Mouse (Mus musculus): ENCODE results near the gene Zfp691.
A peak's percentile ranks its signal among the peaks of the same experiment; 100 is the strongest.

Zfp691 gene

DNA sequence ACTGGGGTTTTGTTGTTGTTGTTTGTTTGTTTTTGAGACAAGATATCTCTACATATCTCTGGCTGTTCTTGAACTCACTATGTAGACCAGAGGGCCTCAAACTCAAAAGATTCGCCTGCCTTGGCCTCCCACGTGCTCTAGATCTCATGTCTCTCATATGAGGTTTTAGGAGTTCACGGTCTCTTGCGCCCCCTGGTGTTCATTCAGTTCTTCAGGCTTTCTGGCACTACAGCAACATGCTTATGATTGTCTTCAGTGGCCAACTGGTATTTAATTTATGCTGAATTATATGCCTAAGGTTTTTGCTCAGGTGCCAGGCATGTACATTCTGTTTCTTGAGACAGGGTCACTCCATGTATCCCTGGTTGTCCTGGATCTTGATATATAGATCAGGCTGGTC, 6.3 kb downstream of the Zfp691 start:
- peak; percentile 71 to 91 for DNase-seq (ENCODE audit: low spot score in 2 of 2)

DNA sequence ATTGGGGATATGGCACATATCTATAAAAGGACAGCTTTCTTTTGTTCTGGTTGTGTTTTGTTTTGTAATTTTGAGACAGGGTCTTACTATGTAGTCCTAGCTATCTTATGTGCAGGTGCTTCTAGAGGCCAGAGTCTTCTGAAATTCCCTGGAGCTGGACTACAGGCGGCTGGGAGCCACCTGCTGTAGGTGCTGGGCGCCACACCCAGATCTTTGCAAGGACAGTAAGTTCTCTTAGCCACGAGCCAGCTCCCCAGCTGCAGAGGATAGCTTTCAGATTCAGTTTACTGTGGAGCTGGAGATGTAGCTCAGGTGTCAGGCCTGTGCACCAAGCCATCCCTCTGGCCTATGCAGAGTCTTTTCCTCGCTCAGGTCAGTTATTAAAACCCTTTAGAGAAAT, 6.9 kb downstream of the Zfp691 start:
- no peak for DNase-seq (ENCODE audit: low spot score in 2 of 2)

DNA sequence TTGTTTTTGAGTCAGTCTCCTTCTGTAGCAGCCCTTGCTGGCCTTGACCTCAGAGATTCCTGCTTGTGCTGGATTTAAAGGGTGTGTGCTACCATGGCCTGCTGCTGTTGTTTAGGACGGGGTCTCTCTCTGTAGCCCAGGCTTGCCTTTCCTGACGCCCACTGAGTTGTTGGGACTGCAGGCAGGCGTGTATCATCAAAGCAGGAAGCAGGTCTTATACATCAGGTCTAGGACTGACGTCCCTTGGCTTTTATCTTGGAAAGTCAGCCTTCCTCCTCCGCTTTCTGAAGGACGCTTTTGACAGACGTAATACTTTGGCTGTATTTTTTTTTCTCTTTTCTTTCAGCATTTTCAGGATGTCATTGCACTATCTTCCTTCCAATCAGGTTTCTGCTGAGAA, 8.1 kb downstream of the Zfp691 start:
- DNase-seq (ENCODE audit: low spot score in 2 of 2), result no peak

DNA sequence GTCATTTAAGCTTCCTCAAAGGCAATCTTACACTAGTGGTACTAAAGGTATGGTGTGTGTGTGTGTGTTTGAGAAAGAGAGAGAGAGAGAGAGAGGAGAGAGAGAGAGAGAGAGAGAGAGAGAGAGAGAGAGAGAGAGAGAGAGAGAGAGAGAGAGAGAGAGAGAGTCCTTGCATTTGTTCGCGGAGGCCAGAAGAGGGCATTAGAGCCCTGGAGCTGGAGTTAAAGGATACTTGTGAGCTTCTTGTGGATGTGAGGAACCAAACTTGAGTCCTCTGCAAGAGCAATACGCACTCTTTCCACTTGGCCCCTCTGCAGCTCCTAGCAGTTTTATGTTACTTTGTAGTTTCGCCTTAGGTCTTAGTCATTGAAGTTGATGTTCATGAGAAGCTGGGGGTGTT, 11.0 kb downstream of the Zfp691 start:
- DNase-seq (ENCODE audit: low spot score in 2 of 2), result no peak

DNA sequence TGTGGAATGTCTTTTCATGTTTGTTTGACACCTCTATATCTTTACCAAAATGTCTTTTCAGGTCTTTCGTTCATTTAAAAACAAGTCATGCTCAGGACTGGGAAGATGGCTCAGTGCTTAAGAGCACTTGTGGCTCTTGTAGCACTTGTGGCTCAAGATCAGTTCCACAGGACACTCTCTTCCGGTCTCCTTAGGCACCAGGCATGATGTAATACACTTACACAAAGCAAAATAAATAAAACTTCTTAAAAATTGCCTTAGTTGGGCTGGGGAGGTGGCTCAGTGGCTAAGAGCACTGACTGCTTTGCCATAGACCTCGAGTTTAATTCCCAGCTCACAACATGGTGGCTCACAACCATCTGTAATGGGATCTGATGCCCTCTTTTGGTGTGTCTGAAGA, 12.6 kb downstream of the Zfp691 start:
- DNase-seq (ENCODE audit: low spot score in 2 of 2), result no peak

DNA sequence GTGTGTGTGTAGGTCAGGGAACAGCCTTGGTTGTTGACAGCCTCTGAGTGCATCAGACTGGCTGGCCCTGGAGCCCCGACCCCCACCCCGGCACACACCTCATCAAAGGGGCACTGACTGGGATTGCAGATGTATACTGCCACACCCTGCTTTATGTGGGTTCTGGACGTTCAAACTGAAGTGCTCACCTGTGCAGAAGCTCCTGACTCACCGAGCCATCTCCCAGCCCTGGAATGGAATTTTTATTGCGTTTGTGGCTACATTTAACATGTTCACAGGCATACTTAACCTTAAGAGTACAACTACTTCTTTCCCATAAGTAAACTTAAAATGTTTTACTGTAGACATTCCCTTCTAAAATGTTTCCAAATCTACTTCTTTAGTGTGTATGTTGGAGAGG, 16.1 kb downstream of the Zfp691 start:
- DNase-seq (ENCODE audit: low spot score in 2 of 2), result no peak

DNA sequence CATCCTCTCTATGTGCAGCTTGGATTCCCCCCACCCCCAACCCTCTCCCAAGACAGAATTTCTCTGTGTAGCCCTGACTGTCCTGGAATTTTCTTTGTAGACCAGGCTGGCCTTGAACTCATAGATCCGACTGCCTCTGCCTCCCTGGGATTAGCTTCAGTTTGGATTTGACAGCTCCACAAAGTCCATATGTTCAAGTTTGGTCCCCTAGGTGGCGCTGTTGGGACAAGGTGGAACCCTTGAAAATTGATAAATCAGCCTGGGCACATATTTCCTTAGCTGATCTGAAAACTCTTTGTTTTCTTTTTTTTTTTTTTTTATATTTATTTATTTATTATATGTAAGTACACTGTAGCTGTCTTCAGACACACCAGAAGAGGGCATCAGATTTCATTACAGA, 16.8 kb downstream of the Zfp691 start:
- DNase-seq (ENCODE audit: low spot score in 2 of 2), result peak; percentile 80 to 90

DNA sequence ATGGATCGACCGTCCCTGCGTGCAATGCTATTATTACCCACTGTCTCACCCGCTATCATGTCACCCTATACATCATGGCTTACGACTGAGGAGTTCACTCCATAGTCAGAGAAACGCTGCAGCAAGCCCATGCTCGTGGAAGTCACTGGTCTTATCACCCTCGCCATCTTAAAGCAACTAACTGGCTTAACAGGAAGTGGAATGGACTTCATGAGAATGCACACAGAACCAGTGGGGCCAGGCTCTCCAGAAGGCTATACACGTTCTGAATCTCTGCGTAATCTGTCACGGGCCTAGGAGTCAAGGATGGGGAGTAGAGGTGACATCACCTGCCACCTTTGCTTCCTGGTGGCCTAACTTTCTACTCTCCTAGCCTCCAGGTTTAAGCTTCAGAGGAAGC, 25.3 kb downstream of the Zfp691 start:
- no peak for DNase-seq (ENCODE audit: low spot score in 2 of 2)

DNA sequence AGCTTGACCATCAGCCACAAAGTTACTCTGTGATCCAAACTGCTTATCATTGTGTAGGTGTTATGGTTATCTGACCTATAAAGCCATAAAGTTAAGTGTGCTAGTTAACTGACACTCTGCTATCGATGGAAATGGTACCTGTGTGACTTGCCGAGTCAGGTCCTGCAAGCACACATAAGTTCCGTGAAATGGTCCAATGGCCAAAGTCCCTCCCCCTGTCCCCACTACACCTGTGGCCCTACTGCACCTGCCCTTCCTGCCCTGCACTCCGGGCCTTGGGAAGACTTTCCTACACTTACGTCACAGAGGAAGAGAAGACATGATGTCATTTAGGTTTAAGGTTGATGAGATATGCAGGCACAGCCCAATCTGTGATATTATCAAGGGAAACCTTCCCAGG, 26.6 kb downstream of the Zfp691 start:
- DNase-seq (ENCODE audit: low spot score in 2 of 2), result no peak

DNA sequence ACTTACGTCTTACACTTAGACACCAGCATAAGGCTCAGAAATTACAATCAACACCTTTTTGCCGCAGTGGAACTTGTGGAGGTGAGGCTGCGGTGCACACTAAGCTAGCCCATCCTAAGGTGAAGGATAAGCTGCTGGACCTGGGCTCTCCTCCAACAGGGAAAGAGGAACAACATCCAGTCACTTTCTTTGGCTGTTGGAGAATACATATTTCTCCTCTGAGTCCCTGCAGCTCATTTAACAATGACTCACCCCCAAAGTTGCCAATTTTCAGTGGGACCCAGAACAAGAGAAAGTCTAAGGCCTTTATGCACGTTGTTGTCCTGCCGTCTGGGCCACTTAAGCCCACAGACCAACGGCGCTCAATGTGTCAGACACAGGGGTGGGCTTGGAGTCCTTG, 27.2 kb downstream of the Zfp691 start:
- DNase-seq (ENCODE audit: low spot score in 2 of 2), result no peak

DNA sequence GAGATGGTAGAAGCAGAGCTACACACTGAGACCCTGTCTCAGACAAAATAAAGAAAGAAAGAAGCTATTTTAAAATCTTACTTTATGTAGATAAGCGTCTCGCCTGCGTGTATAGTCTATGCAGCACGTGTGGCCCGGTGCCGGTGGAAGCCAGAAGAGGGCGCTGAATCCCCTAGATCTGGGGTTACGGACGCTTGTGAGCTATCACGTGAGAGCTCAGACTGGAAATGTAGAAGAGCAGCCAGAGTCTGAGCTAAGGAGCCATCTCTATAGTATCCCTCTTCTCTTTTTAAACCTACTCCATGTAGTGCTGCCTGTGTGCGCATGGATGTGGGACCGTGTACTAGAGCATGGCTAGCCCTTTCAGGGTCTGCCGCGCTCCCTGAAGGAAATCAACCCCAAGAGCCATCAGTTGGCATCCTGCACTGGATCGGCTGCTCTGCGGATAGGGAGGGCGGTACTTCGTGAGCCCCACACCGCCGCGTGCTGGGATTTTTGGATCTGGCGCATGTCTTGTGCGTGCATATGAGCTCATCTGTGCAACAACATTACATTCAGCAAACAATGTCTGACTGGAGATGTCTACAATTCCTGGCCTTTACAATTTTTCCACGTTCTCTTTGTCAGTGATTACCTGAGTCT, 31.6 kb downstream of the Zfp691 start:
- peak in 1 of 2 experiments; percentile 76 for DNase-seq (ENCODE audit: low spot score in 2 of 2)

DNA sequence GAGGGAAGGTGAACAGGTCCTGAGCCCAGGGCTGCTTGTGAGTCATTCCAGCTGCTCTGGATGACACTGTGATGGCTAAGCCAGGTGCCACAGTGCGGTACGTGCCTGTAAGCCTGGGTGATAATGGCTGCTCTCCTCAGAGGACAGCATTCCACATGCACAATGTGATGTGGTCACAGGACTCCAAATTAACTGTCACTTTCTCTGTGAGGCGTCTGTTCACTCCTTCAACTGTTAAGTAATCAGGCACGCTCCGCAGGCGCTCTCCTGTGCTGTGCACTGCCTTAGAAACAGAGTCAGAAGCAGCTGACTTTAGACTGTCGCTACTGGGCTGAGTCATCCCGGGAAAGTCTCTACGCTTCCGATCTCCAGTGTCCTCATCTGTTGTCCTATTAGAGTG, 32.8 kb downstream of the Zfp691 start:
- no peak for DNase-seq (ENCODE audit: low spot score in 2 of 2)

DNA sequence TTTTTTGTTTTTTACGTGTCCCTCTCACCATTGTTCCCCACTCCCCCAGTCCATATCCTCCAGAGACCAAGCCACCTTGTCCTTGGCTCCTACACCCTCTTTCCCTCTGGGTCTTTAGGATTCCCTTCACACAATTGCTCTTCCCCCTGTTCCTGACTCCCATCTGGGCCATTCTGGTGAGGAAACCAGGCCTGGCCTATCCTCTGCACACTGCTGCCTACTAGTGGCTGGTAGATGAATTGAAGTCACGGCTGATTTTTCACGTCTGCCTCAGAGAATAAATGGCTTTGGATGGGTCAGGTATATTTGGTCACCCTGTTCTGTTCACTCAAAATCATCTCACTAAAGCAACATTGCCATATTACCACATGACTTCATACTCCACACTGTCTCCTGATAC, 33.9 kb downstream of the Zfp691 start:
- DNase-seq (ENCODE audit: low spot score in 2 of 2), result peak; percentile 32 to 59

DNA sequence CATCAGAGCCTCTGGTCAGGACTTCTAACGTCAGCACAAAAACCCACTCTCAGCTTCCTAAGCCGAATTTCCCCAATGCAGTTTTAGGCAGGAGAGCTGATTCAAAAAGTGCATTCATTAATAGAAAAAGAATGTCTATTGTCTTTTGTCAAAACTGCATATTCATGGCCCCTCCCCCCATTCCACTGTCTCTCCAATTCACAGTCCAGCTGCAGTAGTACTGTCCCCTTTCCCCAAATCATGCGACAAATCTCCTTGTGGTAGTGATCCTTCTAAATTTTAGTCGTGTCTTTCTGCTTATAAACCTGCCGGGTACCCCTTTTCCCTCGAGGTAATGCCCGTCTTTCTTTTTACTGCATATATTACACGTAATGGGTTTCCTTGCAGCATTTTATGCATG, 35.2 kb downstream of the Zfp691 start:
- no peak for DNase-seq (ENCODE audit: low spot score in 2 of 2)

DNA sequence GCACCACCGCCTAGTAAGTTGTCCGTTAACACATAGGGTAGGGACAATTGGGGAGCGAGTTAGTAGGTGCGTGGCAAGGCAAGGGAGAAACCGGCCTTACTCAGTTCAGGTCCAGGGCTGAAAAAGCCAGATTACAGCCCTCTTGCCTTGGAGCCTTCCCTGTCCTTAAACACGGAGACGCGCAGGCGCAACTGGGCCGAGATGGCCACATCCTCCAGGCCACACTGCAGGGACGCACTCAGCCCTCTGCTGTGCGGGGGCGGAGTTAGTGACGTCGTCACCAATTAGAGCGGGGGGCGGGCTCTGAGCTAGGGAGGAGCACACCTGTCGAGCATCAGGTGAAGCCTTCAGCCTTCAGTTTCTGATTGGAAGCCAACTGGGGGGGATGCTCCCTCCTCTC, 35.8 kb downstream of the Zfp691 start:
- no peak for DNase-seq (ENCODE audit: low spot score in 2 of 2)

DNA sequence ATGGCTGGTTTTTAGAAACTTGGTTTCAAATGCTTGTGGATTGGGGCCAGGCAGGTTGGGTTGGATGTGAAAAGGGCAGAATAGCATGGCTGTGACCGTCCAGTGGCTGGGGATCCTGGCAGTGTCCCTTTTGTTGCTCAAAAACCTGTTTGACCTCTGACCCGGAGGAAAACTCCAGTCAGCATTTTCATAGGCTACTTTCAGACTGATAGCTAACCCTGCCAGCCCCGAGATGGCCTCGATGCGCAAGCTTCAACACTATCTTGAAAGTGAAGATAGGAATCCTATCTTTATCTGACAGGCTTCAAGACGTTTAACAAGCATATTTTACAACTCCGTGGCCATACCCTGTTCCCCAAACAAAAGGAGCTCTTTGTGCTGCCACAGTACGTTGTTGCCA, 36.7 kb downstream of the Zfp691 start:
- DNase-seq (ENCODE audit: low spot score in 2 of 2), result no peak

DNA sequence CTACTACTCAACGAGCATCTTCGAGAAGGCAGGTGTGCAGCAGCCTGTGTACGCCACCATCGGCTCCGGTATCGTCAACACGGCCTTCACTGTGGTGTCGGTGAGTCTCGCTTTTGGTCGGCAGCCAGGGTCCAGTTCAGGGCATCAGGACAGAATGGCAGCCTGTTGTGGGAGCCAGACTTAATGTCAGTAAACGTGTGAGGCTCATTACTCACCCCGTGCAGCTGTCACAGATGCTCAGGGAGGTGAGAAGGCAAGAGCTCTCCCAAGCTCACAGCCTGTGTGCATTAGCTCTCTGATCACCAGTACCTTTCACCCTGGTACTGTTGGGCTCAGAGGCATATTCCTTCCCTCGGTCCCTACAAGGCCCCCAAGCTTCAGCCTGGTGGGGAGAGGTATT, 40.1 kb downstream of the Zfp691 start:
- no peak for DNase-seq (ENCODE audit: low spot score in 2 of 2)

DNA sequence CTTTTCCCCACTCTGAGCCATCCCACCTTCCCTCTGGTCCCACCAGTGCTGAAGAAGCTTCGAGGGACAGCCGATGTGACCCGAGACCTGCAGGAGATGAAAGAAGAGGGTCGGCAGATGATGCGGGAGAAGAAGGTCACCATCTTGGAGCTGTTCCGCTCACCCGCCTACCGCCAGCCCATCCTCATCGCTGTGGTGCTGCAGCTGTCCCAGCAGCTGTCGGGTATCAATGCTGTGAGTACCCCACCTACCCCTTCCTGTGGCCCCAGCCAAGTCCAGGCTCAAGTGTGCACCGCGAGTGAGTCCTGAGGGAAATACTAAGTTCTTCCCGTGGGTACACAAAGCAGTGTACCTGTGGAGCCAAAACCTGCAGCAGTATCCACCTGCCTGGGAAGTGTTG, 40.7 kb downstream of the Zfp691 start:
- no peak for DNase-seq (ENCODE audit: low spot score in 2 of 2)

DNA sequence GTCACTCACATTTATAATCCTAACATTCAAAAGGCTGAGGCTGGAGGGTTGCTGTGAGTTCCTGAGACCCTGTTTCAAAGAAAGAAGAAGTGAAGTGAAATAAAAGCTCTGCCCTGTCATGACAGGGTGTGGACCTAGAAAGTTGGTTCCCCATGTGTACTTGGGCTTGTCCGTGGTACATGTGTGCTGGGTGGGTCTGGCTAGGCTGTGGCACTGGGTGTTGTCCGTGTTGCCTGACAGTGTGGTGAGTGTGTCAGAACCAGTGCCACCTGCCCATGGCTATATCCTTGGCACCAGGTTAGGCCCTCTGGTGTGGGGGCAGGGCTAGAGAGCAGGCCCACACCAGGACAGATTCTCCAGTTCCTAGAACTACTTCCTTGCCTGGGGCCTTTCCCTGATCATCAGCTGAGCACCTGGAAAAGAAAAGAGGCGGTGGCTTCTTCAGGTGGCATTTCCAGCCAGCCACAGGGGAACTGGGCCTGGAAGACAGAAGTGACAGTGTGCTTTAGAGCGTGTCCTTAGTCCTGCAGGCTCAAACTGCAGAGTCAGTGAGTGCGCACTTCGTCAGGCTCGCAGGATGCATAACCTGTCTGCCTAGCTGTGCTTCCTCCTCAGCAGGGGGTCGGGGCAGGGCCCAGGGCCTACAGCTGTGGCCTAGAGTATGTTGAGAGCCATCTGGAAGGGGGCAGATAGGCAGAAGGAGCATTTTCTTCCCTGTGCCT, 42.6 kb downstream of the Zfp691 start:
- DNase-seq (ENCODE audit: low spot score in 2 of 2), result no peak

DNA sequence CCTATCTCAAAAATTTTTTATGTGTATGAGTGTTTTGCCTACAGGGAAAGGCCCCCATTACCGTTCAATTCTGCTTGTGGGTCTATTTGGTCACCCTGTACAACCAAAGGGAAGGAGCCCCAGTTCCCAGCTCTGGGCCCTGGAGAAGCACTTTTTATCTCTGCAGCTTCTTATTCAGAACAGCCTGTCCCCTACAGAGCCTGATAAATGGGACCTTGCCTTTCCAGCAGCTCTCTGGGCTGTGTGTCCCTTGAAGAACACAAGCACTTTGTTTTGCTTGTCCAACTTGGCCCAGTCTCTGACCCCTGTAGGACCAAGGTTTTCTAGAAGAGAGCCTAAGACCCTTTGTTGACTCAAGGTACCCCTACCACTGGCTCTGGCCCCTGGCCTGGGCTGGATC, 44.9 kb downstream of the Zfp691 start:
- no peak for DNase-seq (ENCODE audit: low spot score in 2 of 2)

DNA sequence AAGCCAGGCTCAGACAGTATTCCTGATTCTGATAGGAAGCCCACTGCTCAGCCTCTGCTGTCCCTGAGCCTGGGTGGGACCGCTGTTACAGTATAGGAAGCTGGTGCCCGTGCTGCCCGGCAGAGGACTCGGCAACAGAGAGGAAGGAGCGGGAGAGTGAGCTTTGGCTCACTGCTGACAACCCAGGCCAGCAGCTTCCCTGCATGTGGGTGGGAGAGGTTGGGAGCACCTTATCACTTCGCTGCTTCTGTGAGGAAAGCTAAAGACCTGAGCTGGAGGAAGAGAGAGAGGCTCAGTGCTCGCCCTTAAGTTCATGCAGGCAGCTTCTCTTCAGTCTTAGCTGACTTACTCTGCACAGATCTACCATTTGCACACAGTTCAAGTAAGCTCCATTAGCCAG, 45.4 kb downstream of the Zfp691 start:
- no peak for DNase-seq (ENCODE audit: low spot score in 2 of 2)

DNA sequence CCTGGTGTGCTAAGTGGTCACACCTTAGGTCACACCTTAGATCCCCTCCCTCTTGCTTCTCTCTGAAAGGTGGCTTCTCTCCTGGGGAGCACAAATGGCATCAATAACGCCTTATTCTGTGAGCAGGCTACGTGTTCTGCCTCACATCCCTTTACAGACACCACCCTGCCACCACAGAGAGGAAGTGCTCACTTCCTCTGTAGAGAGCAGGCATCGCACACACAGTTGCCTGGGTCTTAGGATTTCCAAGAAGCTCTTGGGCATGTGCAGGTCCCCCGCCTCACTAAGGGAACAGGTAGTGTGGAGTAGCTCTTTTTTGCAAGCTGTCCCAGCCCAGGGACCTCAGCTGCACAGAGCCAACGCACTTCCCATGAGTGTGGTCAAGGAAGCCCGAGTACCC, 46.8 kb downstream of the Zfp691 start:
- DNase-seq (ENCODE audit: low spot score in 2 of 2), result peak in 1 of 2 experiments; percentile 67

DNA sequence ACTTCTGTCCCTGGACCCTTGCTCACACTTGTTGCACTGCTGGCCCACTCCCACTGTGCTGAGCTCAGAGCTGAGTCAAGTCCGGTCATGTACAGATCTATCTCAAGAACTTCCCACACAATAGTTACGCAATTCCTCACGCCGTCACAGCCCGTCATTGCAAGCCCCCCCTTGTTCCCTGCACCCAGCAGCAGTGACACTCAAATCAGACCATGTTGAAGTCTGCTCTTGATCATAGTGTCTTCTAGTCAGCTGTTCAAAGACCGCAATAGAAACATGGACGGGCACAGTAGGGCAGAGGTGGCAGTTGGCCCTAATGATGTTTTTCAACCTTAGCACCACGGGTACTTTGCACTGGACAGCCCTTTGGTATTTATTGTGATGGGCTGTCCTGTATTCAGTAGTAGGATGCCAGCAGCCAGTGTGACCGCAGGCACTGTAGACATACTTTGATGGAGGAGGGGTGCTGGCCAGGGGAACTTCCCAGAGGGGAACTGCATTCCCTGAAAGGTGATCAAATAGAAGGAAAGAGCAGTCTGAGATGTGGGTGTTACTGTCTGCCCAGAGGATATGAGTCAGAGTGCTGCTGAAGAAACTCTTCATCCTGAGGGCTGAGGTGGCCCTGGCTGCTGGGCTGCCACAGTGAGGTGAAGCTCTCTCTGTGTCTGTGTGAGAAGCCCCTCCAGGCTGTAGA, 48.3 kb downstream of the Zfp691 start:
- DNase-seq (ENCODE audit: low spot score in 2 of 2), result no peak

Data from spleen, postnatal 10 days (tissue).